Mouse (Mus musculus) midbrain, embryonic 10.5 days (tissue): ENCODE data around the gene Ndufv2. TPM values are rescaled to one million over a fixed set of nuclear protein-coding genes. Genes with fewer than 3 reads are reported as not detected.

ENCODE experiments used
- DNase-seq: peaks from one replicate; pipeline ENCODE4 v3.0.0-alpha.2; 2017; ENCODE audit warnings: low spot score
- H3K27ac ChIP-seq: fragments of 300-500 bp; sonication (generic); replicated peaks from 2 replicates; pipeline ENCODE4 v1.5.1; 2016; ENCODE audit warnings: mild to moderate bottlenecking
- H3K27me3 ChIP-seq: fragments of 300-500 bp; sonication (generic); 2 replicates; pipeline ENCODE4 v1.6.1; 2016; ENCODE audit warnings: low read depth, mild to moderate bottlenecking; ENCODE audit not compliant: poor library complexity, severe bottlenecking
- H3K36me3 ChIP-seq: fragments of 300-500 bp; sonication (generic); 2 replicates; pipeline ENCODE4 v1.6.1; 2016; ENCODE audit warnings: mild to moderate bottlenecking, moderate library complexity
- H3K4me1 ChIP-seq: fragments of 300-500 bp; sonication (generic); 2 replicates; pipeline ENCODE4 v1.6.1; 2016
- H3K4me3 ChIP-seq: fragments of 300-500 bp; sonication (generic); 2 replicates; pipeline ENCODE4 v1.5.1; 2016; ENCODE audit warnings: mild to moderate bottlenecking, moderate library complexity
- H3K9me3 ChIP-seq: fragments of 300-500 bp; sonication (generic); replicated peaks from 2 replicates; pipeline ENCODE4 v1.6.1; 2016; ENCODE audit warnings: mild to moderate bottlenecking
- whole genome bisulfite sequencing: fragments of 180-500 bp; shearing (Covaris S2); methylation state at CpG from one replicate; pipeline ENCODE4 v1.1.7; 2016; 5-methylcytosine and 5-hydroxymethylcytosine counted together
- polyA plus RNA-seq: library from polyadenylated mRNA; unstranded; fragments of >200 nt; fragmentation: Nextera tagmentation; extraction: Ambion mirVana; gene quantifications from 2 replicates; pipeline ENCODE4 v1.2.1, GENCODE M21; 2016

Gene Ndufv2
- polyA plus RNA-seq, 1 experiment from 2014 or later: 351 TPM

DNA sequence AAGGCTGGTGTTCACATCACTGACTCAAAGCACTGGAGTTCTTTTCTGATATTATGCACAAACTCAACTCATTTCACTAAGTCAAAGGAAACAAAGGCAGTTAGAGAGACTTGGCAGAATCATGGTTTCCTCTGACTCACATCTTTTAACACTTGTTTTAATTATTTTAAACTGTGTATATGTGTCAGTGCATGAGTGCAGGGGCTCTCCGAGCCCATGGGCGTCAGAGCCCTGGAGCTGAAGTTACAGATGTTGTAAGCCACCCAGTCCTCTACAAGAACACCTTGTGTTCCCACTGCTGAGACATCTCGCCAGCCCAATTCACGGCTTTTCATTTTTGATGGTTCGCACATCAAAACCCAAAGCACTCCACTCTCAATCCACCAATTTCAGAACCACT lies 68.1 kb downstream of the Ndufv2 start:
- Histone ChIP-seq H3K27ac (no peak overlapping the region), H3K4me1 (no peaks in the 10 kb centered on the region), H3K36me3 (0 out of 2 replicates have a peak, but pooled peaks cover 5% of the 10 kb centered on the region), H3K4me3 (no peak overlapping the region), H3K27me3 (no peaks in the 10 kb centered on the region), H3K9me3 (no peaks in the 10 kb centered on the region)
- 95% methylated on average over 5 of the region's 5 CpGs for WGBS
- DNase-seq: no peak

DNA sequence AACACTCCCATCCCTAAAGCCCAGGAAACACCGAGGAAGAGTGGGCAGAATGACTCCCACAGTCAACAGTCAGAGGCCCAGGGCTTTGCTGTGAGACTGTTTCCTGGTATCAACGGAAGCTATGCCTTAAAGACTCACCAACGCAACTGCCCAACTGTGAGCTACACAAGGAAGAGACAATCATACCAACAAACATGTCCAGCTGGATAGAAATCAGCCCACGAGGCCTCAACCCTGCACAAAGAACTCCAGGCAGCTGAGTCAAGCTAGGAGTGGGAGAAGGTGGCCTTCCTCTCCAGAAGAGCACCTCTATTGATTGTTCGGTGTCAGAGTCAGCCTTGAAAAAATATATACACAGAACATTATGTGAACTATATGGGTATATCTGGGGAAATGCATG lies 69.4 kb downstream of the Ndufv2 start:
- no peak for DNase-seq
- no peaks in the 10 kb centered on the region for H3K4me1 ChIP-seq

More for the DNA sequence above, 69.4 kb downstream of the Ndufv2 start:
- Histone ChIP-seq H3K27ac (no peak overlapping the region), H3K36me3 (peaks cover 7% of the 10 kb centered on the region; the same call in 1 of the 2 replicates), H3K27me3 (no peaks in the 10 kb centered on the region), H3K4me3 (no peak overlapping the region), H3K9me3 (no peaks in the 10 kb centered on the region)
- WGBS: 88% methylated on average over 5 of the region's 5 CpGs

Other genes starting within 250 kb of the Ndufv2 start
- gene Ralbp1, start 215.8 kb downstream of the Ndufv2 start, polyA plus RNA-seq: 49.3 and 51.6 TPM in 2 replicates
- 83.0 and 92.7 TPM in 2 replicates for gene Twsg1, start 150.3 kb downstream of the Ndufv2 start, polyA plus RNA-seq
- gene Ankrd12, start 24.5 kb downstream of the Ndufv2 start, polyA plus RNA-seq: 13.8 and 22.2 TPM in 2 replicates
- gene Washc1, start 10.0 kb upstream of the Ndufv2 start, polyA plus RNA-seq: 32.9 and 35.5 TPM in 2 replicates
- 29.1 and 30.2 TPM in 2 replicates for gene Ddx11, start 22.0 kb upstream of the Ndufv2 start, polyA plus RNA-seq